Mouse (Mus musculus): ENCODE results near the gene Olfr905.

DNA sequence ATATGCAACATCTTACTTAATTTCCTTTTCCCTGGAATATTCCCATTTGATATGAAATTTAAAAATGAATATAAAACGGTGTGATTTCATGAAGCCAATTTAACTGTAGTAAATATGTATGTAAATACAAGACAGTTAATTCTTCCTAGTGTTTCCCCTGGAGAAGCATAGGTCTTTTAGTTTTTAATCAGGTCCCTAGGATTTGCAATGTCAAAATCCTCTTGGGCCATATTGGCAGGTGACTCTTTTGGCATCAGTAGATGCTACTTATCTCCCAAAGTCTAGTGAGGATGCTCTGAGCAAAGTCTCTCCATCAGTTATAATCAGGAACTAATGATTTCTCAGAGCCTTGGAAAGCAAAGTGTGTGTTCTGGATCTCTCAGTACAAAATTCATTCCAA is 41.8 kb upstream of the Olfr905 start, which contains the start of gene Olfr901:
- TF ChIP-seq CTCF (IDR thresholded peaks at IDR 0.05; ENCODE audit: insufficient read depth, low read length) (no peak), POLR2A (IDR thresholded peaks at IDR 0.05; ENCODE audit: borderline replicate concordance, extremely low read depth, low read depth, low read length) (no peak)

Data from lung, adult 2 months (tissue).